Mouse (Mus musculus) effector memory CD4-positive, alpha-beta T cell, adult 5 months (primary cell): ENCODE data around the gene Galnt18. TPM values are rescaled to one million over a fixed set of nuclear protein-coding genes. Genes with fewer than 3 reads are reported as not detected.

ENCODE experiments used
- polyA plus RNA-seq: library from polyadenylated mRNA; unstranded; fragments of 100-300 nt; shearing (Covaris generic); gene quantifications from one replicate; pipeline ENCODE4 v1.2.1, GENCODE M21; 2017

Galnt18 gene
- polyA plus RNA-seq = not detected

GRCm38 (mm10) chr7:111779504-111780242 is at the start of gene Galnt18:
TSS of gene Galnt18 (minus strand) at chr7:111779977.

Other genes with a start within 250 kb of the Galnt18 start
- 63.8 TPM for gene Usp47, start 243.5 kb upstream of the Galnt18 start, polyA plus RNA-seq